7 mouse cellular contexts compared by ENCODE assay signal in the genomic region with DNA sequence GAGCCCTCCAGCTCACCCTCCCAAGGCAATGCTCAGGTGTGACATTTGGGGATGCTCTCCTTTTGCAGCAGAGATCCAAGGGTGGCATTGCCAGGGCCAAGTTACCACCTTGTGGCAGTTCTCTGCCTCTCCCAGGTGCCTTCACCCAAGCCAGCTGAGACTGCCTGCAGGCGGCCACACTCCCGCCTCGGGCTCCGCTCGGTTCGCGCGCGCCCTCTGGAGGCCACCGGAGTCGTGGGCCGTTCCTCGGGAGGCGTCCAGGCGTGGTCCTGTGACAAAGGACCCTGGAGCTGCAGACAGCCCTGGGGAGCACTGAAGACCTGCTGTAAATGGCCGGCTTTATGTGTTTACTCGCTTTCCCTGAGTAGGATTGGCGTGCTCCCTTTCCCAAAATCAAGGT. TPM values are rescaled to one million over a fixed set of nuclear protein-coding genes. Genes with fewer than 3 reads are reported as not detected.
DNase-seq lines count a peak whose midpoint lies in the region; ATAC-seq lines count a peak whose summit lies in the region.

No protein-coding gene starts in this region.

- H3K4me2 ChIP-seq in intestine, embryonic 15.5 days (replicated peaks): no peak overlapping the region
- H3K4me2 ChIP-seq in midbrain, embryonic 11.5 days: no peak overlapping the region

- H3K9ac ChIP-seq in intestine, embryonic 15.5 days: no peak overlapping the region
- H3K9ac ChIP-seq in midbrain, embryonic 11.5 days (ENCODE audit: low read length): no peak overlapping the region

- 2% methylated on average over 18 of the region's 18 CpGs for WGBS in intestine, embryonic 15.5 days
- 2% methylated on average over 18 of the region's 18 CpGs for WGBS in midbrain, embryonic 11.5 days

- DNase-seq in adrenal gland, adult 18-20 months (ENCODE audit: low spot score in 2 of 2): peak; percentile 83 to 87
- DNase-seq in embryo, embryonic 10.5 days (ENCODE audit: low spot score): peak; percentile 83
- peak; percentile 72 to 82 for DNase-seq in gastrocnemius, postnatal 4 days (ENCODE audit: low spot score in 2 of 2)
- peak; percentile 73 for DNase-seq in left cerebral cortex, postnatal 4 days
- DNase-seq in midbrain, embryonic 11.5 days (ENCODE audit: low spot score, missing footprints): peak; percentile 98
- DNase-seq in right cerebral cortex, postnatal 4 days: peak; percentile 82

- H3K27ac ChIP-seq in intestine, embryonic 15.5 days: no peak overlapping the region
- no peak overlapping the region for H3K27ac ChIP-seq in midbrain, embryonic 11.5 days (ENCODE audit: low read depth, low read length)

- no peak overlapping the region for H3K4me3 ChIP-seq in intestine, embryonic 15.5 days (replicated peaks)
- H3K4me3 ChIP-seq in midbrain, embryonic 11.5 days (ENCODE audit: low read depth, low read length): no peak overlapping the region

- H3K27me3 ChIP-seq in intestine, embryonic 15.5 days (replicated peaks): no peaks in the 10 kb centered on the region
- no peaks in the 10 kb centered on the region for H3K27me3 ChIP-seq in midbrain, embryonic 11.5 days (ENCODE audit: control insufficient read depth, insufficient read depth, low read length)

- H3K4me1 ChIP-seq in intestine, embryonic 15.5 days (replicated peaks): peaks cover 4% of the 10 kb centered on the region; the same call in 1 of the 2 replicates
- no peaks in the 10 kb centered on the region for H3K4me1 ChIP-seq in midbrain, embryonic 11.5 days (ENCODE audit: control insufficient read depth, insufficient read depth, low read length)

- no peaks in the 10 kb centered on the region for H3K36me3 ChIP-seq in intestine, embryonic 15.5 days
- H3K36me3 ChIP-seq in midbrain, embryonic 11.5 days (ENCODE audit: control insufficient read depth, insufficient read depth, low read length): 0 out of 2 replicates have a peak, but pooled peaks cover 2% of the 10 kb centered on the region

- intact Hi-C loops in left cerebral cortex, postnatal 4 days (cut with DNase I): loop anchor here (2.0 to 5.0 kb wide), 2 partner anchors 66 to 214 kb away; no protein-coding TSS in a partner anchor

- no peaks in the 10 kb centered on the region for H3K9me3 ChIP-seq in intestine, embryonic 15.5 days
- H3K9me3 ChIP-seq in midbrain, embryonic 11.5 days (ENCODE audit: control insufficient read depth, low read length): no peaks in the 10 kb centered on the region

- ATAC-seq in intestine, embryonic 15.5 days: peak; percentile 82
- ATAC-seq in midbrain, embryonic 11.5 days (ENCODE audit: low FRiP score): peak; percentile 88

RNA-seq across cellular contexts. Expression of a gene that starts 14.5 kb away (rescaled TPM):
- total RNA-seq in adrenal gland, adult 18-20 months (2021): 10 to 100 TPM; 38.7 to 56.5 TPM
- total RNA-seq in gastrocnemius, postnatal 4 days (2021): 10 to 100 TPM; 63.5 to 67.8 TPM
- 124 and 134 TPM in 2 replicates for polyA plus RNA-seq in intestine, embryonic 15.5 days (2015; fragmentation: Nextera tagmentation; extraction: Ambion mirVana)
- total RNA-seq in left cerebral cortex, postnatal 4 days (2021): 10 to 100 TPM; 28.2 to 31.2 TPM
- polyA plus RNA-seq in midbrain, embryonic 11.5 days (2014; fragmentation: Nextera tagmentation; extraction: Ambion mirVana): 99.6 and 111 TPM in 2 replicates

RNA-seq across cellular contexts. Expression of a gene that starts 26.9 kb away (rescaled TPM):
- total RNA-seq in adrenal gland, adult 18-20 months (2021): 10 to 100 TPM; 13.2 to 14.3 TPM
- 10 to 100 TPM; 37.3 to 40.9 TPM for total RNA-seq in gastrocnemius, postnatal 4 days (2021)
- polyA plus RNA-seq in intestine, embryonic 15.5 days (2015; fragmentation: Nextera tagmentation; extraction: Ambion mirVana): 5.3 and 5.5 TPM in 2 replicates
- 1 to 10 TPM; 3.5 to 3.9 TPM for total RNA-seq in left cerebral cortex, postnatal 4 days (2021)
- 0.72 and 0.77 TPM in 2 replicates for polyA plus RNA-seq in midbrain, embryonic 11.5 days (2014; fragmentation: Nextera tagmentation; extraction: Ambion mirVana)
